Mouse (Mus musculus): ENCODE data around the gene Tedc2.

Tedc2 gene

DNA sequence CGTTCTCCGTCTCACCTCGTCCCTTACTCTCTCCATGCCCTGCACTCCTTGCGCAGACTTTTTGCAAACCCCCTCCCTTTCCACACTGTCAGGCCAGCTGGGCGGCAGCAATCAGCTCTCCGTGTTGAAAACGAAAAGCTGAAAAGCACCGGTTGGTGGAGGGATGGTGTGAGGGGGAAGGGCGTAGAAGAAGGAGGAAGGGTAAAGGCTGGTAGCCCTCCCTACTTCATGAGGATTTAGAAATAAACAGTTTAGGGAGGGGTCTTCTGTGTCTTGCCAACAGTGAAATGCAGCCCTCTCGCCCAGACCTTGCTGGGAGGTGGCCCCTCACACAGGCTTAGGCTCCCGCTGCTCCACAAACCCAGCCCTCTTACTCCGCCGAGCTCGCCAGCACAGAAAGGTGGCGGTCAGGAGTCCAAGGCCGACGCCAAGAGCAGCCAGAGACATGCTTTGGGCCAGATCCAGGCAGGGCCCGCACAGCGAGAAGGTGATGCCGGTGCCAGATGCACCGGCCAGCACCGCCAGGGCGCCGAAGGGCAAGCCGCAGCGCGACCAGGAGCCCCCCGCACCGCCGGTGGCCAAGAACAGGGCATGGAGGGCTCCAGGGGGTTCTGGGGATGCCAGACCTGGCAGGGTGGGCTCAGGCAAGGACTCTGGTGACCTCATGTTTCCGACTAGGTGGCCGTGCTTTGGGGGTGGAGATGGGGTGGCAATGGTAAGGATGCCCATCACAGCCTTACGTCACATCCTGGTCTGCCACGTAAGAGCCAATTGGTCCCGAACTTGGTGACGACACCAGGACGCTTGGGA is 8.8 kb downstream of the Tedc2 start:
- DNase-seq (ENCODE audit: low spot score): peak; percentile 93

DNA sequence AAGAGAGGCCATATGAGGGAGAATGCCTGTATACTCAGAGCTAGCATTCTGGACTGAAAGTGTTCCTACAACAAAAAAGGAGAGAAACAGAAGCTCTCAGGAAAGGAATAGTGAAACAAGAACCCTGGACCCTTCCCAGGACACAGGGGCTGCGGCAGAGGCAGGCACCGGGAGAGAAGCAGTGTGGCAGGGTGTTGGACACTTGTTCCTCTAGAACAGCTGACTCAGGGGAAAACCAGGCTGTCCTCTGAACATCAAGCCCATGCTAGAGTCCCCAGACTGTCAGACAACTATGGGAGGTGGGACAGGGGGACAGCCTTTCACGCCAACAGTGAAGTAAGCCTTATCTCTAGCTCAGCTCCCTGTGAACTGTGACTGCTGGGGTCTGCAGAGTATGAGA is 10.1 kb downstream of the Tedc2 start:
- DNase-seq (ENCODE audit: low spot score): no peak

DNA sequence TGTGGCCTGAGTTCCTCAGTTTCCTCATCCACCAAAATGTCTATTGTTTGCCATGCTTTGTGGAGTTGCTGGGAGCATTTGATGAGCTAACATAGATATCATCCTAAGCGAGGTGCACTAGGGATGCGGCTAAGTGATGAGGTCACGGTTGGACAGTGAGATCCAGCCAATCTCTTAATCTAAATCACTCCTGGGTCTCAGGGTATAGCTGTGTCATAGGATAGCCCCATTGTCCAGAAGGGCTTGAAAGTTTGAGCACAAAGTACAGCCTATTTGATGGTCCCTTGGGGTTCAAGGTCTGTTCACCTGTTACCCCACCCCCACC is 10.8 kb downstream of the Tedc2 start:
- no peak for DNase-seq (ENCODE audit: low spot score)

DNA sequence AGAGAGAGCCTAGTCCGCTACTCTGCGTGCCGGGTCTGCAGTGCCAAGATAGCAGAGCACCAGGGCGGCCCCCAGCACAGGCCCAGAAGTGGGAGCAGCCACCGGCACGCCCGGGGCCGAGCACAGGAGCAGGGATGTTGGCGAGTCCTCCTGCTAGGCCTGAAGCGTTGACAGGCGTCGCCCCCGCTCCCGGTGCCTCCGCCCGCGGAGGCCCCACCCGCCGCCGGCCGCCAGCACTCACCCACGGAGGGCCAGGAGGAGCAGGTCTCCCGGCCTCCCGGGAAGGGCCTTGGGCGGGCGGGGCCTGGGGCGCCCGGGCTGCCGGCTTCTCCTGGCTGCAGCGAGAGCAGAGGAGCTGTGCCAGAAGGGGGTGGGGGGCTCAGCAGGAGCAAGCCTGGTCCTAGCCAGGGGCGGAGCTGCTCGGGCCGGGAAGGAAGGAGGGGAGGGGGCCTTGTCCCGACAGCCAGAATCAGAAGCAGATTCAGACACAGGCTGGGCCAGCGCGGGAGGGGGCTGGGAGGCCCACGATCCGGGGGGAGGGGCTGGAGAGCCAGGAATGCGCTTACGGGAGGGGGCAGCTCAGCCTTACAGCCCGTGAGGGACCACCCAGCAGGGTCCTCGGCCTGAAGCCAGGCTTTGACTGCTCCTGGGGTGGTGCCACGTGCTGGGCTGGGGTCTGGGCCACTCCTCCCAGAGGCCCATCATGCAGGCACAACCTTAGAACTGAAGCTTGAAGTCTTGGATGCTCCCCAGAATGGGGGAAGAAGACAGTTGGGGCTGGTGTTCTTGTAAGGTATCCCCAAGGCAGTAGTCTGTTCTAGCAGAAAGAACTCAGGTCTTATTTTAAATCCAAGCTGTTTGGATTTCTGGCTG is 11.4 kb downstream of the Tedc2 start, which contains the start of gene Ntn3:
Gene Ntn3, minus strand, starts transcription at position 489 of the 873 bp plus-strand sequence.
- DNase-seq (ENCODE audit: low spot score): peak; percentile 84

DNA sequence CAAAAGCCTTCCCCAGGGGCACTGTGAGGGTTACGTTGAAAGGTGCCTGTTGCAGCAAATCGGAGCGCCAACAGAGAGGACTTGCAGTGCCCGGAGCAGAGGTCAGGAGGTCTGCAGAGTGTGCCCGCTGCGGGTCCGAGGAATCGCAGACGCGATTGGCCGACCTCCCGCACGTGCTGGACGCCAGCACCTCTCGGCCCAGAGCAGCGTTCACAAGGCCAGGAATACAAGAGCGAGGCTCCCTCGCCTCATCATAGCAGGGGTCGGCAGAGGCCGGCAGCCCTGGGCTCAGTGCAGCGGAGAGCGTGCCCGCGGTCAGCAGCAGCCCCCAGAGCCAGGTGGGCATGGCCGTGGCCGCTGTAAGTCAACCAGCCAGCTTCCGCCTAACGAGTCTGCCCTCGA is 12.0 kb downstream of the Tedc2 start:
- peak; percentile 63 for DNase-seq (ENCODE audit: low spot score)

DNA sequence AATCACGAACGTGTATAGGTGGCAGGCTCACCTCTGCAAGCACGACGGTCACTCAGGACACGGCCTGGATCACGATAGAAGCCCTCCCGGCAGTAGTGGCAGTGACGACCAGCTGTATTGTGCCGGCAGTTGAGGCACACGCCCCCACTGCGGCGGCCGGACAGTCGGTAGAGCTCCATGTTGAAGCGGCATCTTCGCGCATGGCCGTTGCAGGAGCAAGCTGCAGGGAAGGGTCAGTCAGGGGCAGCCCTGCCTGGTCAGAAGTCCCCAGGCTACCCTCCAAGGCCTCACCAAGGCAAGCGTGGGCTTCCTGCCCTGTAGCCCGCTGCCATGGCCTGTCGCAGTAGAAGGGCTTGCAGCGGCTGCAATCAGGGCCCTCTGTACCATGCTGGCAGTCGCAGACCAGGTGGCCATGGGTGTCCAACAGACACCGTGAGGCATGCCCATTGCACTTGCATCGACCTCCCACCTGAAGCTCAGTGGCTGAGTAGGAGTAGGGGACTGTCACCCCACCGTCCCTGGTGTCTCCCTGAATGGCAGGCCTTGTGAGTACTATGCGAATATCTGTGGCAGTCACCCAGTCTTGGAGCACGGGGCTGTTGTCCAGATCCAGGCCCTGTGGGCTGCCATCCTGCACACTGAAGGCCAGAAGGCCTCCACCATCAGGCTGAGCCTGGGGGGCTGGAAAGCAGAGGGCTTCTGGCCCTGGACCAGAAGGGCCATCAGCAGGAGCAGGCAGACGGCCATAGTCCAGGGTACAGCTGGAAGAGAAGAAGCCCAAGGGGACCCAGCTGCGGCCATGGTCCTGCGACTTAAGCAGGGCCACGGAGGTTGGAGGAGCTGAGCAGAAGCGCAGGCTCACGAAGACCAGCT is 12.6 kb downstream of the Tedc2 start:
- no peak for DNase-seq (ENCODE audit: low spot score)

DNA sequence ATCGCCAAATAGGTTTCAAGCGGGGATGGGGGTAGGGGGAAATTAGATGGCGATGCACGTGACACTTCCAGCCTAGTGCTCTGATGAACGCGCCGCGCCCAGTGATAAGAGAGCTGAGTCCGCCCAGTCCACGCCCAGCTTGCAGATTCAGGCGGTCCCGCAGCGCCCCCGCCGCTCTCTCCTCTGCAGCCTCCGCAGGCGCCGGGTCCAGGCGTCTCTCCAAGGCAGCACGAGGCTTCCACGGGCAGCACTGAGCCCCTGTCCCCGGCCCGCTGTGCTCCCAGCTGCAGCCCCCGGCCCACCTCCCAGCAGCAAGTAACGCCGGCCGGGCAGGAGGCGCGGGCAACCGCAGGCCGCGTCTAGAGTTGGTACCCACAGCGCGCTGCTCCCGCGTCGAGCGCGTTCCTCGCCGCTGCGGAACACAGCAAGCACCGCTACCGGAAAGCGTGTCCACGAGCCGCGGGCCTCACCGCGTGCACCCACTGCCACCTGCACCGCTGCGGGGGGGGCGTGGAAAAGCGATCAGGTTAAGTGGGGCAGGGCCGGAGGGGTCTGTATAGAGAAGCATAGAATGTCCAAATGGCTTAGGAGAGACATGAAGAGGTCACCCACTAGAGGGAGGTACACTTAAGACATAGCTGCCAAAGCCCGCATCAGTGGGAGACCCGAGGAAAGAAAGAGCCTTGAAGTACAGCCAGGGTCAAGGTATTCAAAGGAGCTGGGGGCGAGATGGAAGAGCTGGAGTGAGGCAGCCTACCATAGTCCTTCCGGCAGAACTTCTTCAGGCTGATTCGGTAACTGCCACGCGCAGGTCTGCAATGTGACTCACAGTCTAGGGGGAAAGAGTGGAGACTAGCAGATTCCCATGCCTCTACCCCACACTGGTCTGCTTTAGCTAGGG is 13.9 kb downstream of the Tedc2 start:
- peak; percentile 80 for DNase-seq (ENCODE audit: low spot score)

DNA sequence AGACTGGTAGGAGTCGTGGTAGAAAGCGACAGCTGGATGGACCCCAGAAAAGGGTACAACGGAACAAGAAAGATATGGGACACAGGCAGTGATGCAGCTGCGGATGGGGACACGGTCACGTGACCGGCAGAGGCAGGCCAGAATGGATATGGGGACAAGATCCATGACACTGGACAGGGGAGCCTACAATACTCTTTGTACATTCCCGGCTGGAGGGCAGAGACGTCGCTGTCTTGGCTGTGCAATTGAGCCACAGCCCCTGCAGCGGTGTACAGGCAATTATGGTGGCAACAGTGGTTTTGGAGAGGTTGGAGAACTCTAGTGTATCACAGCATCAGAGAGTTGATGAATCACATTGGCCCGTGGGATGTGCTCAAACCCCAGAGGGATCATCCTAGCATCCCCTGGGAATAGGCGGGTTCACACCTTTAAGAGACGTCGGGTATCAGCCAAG is 14.7 kb downstream of the Tedc2 start:
- peak; percentile 62 for DNase-seq (ENCODE audit: low spot score)

DNA sequence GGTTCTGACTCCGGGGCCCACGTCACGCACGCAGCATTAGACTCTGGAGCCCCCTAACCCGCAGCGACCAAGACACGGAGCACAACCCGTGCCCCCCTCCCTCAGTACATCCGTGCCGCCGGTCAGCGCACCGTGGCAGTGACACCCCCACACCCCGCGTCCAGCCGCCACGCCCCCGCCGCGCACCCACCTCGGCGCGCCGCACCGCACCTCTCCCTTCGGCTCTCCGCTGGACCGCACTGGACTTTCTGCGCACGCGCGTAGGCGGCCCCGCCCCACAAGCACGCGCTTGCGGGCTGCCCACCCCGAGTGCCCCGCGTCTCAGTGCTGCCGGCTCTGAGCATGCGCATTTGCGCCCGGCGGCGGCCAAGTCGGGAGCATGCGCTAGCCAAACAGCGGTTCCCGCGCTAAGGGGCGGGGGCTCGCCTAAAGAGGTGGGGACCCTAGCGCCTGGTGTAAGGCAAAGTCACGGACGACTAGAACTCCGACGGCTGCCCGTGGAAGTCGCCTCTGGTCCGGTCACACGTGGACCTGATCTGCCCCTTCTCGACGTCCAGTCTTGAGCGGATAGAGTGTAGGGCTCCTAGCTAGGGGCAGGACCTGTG is 15.3 kb downstream of the Tedc2 start, which contains the start of gene Tbc1d24:
Gene Tbc1d24, minus strand, starts transcription at position 279 of the 605 bp plus-strand sequence.
- peak; percentile 95 for DNase-seq (ENCODE audit: low spot score)

DNA sequence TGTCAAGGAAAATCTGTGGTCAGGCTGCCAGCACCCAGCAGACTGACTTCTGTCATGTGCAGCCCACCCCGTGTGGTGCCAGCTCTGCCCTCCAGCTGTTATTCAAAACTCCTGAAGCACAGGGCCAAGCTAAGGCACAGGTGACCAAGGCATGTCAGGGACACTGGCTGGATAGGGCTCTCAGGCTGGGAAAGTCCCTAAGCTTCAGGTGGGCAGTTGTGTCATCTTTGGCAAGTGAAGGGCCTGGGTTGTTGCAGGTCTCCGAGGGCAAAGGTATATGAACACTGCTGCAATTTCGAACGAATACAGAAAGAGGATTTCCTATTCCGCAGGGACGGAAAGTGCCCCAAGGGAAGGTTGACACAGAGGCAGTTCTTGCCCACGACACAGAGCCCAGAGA is 15.8 kb downstream of the Tedc2 start:
- DNase-seq (ENCODE audit: low spot score): no peak

DNA sequence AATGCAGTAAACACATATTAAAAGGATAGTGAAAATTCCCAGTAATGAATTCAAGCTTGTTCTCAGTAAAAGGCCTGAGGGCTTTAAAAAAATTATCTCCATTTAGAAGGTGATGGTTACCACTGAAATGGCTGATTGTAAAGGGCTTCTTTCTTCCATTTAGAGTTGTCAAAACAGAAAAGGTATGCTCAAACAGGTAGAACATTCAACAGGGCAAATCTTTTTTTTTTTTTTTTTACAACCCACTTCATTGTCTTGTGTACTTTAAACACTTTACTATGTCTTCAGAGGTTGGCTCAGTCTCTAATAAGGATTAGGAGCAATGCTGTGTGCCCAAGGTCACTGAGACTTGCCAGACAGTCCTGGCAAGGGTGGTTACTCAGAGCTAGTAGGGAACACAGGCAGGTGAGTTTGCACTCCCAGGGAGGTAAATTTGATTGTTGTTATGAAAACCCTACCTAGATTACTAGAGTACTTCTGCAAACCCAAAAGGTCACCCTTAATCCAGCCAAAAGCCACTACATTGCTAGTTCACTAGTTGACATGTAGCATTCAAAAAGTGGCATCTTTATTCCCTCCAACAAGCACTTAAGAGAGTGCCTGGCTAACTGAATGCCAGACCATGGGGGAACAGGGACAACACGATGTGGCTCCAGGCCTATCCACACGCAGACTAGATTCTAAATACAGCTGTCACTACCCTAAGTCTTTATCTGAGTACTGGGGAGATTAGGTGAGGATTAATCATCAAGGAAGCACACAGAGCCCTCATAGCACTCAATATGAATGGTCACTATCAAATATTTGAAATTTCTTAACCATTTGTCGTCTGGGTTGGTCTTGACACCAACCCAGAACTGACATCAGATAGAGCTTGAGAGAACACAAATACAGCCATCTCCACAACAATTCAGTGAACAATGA is 16.8 kb downstream of the Tedc2 start:
- no peak for DNase-seq (ENCODE audit: low spot score)

DNA sequence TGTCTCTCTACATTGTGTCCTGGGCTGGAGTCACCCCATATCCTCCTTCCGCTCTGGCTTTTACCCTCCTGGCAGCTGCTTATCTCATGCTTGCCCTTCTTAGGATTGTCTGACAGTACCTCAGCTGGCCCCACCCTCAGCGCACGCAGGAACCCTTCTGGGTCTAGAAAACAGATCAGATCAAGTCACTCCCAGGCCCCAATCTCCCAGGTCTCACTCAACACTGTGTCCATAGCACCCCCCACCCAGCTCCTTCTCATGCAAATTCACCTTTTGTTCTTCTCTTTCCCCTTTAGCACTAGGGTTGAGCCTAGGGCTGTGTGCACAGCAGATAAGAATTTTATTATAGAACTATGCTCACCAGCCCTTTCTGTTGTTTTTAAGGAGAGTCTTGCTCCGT is 17.6 kb downstream of the Tedc2 start:
- no peak for DNase-seq (ENCODE audit: low spot score)

DNA sequence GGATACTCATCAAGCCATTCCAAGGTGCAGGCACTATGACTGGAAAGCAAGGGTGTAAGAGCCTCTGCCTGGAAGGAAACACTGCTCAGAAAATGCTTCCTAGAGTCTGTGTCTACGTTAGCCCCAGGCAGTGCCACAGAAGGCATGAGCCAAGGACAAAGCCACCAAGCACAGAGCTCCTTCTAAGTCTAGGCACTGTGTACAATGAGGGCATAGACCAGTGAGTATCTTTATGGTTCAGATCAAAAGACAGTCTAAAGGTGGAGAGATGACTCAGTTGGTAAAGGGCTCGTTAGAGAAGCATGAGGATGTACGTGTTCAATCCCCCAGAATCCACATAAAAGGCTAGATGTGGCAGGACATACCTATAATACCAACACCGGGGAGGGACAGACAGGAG is 19.6 kb downstream of the Tedc2 start:
- no peak for DNase-seq (ENCODE audit: low spot score)

DNA sequence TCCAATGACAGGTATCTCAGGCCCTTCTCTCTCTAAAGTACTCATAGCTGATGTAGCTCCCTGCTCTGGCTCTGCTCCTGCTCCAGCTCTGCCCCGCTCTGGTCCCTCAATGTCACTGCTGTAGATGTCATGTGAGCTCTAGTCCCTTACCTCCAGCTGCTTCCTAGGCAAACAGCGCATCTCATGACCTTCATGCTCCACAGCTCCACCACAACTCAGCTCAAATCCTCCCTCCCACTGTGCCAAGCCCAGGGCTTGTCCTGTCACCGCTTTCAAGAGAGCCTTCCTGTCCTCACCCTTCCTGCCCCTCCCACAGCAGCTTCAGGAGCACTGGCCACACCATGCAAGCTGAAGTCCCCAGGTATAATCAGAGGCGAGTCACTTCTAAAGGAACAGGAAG is 20.9 kb downstream of the Tedc2 start:
- no peak for DNase-seq (ENCODE audit: low spot score)

DNA sequence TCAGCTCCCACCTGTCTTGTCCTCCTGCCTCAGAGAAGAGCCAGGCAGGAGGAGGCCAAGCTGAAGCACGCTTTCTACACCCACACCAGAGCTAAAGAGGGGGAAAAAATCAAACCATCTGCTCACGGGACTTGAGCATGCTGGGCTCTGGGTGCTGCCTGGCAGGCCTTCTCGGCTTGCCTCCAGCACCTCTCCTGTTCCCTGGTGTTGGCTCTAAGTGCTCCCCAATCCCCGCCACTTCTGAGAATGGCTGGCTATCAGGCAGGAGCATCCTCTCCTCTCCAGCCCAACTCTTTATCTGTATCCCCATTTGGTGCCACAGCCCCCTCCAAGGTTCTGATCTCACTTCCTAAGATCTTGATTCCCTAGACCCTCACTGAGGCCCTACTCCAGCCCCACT is 21.4 kb downstream of the Tedc2 start:
- no peak for DNase-seq (ENCODE audit: low spot score)

DNA sequence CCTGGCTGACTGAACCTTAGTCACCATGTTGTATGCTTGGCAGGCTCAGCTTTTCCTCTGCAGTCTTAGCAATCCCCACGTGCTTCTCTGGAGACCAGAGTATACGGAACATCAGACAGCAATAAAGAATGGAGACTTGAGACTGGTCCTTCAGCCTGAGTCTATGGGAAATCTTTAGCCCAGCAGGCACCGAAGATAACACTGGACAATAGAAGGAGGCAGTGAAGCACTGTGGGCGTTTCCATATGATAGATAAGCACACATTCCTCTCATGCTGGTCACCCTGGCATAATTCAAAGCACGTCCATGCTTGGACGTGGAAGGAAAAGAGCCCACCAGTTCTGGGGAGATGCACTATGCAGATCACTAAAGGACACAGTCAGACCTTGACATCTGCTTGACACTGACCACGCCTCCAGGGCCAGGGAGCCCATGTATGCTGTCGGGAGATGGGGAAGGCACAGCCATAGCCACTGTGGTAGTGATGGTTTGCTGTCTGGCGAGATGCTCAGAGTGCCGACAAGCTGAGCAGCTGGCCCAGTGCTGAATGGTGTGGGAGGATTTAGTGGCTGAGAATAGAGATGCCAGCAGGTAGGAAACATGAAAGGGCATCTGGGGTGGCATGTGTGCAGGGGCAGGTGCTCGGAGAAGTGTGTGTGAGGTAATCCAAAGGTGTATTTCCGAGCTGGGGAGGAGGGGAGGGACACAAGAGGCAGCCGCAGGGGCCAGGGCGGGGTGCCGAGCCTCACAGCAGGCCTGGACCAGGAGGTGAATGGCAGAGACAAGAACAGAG is 23.4 kb downstream of the Tedc2 start:
- no peak for DNase-seq (ENCODE audit: low spot score)

DNA sequence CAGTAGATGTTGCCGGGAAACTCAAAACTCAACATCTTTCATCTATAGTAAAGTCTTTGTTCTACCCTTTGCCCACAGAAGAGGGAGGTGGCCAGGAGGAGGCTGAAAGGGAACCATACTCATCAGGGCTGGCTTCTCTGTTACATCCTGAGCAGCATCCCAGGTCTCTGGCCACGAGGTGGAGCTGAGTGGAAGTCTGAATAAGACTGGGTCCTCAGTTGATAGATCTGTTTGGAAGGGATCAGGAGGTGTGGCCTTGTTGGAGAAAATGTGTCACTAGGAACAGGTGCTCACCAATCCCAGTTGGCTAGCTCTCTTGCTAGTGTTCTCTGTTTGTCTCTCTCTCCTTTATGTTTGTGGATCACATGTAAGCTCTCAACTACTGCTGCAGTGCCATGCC is 25.3 kb downstream of the Tedc2 start:
- no peak for DNase-seq (ENCODE audit: low spot score)

DNA sequence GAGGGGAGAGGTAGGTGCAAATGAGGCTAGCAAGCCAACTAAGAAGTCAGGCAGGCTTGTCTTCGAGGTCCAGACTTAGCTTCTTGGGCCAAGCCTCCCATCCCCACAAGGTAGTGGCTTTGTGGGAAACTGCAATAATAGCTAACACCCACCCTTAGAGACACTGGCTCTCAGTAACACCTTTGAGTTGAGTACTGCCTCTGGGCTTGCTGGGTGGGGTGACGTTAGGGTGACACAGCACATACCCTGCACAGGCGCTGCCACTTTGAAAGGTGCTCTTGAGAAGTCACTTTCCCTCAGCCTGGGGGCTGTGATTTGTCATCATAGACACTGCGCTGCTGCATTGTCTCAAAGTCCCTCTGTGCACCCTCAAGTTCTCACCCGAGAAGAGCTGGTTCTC is 26.9 kb downstream of the Tedc2 start:
- DNase-seq (ENCODE audit: low spot score): no peak

DNA sequence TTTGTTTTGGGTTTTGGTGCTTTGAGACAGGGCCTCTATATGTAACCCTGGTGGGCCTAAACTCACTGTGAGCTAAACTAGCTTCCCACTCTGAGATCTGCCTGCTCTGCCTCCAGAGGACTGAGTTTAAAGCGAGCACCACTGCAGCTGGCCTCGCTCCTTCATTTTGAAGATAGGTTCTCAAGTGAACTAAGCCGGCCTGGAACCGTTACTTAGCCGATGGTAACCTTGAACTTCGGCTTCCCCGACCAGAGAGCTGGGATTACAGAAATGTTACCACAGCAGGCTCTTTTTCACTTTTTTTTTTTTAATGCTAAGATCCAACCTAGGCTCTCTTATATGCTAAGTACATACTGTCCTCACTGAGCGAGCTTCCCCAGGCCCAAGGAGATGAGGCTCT is 27.4 kb downstream of the Tedc2 start:
- no peak for DNase-seq (ENCODE audit: low spot score)

All from embryo, embryonic 10 days (tissue).